Mouse (Mus musculus): Measurements from ENCODE around the gene Ikzf1. TPM values are rescaled to one million over a fixed set of nuclear protein-coding genes. Genes with fewer than 3 reads are reported as not detected.
A peak's percentile ranks its signal among the peaks of the same experiment; 100 is the strongest.

Gene Ikzf1
- polyA plus RNA-seq, 1 experiment, result 645 TPM

- no peaks in the 10 kb centered on the region for H3K27me3 ChIP-seq (ENCODE audit: control insufficient read depth, insufficient read depth, low read length)
- peak overlapping the region; percentile 98 for H3K27ac ChIP-seq (ENCODE audit: control insufficient read depth, insufficient read depth, low read length)
- H3K4me1 ChIP-seq (replicated peaks; ENCODE audit: control insufficient read depth, insufficient read depth, low read length), result peaks cover 49% of the 10 kb centered on the region
- WGBS, result 70% methylated on average over 4 of the region's 4 CpGs
- no peak overlapping the region for H3K4me3 ChIP-seq (ENCODE audit: control insufficient read depth, insufficient read depth, low read length)
- peak; percentile 7 for DNase-seq
- H3K36me3 ChIP-seq (ENCODE audit: control insufficient read depth, insufficient read depth, low read length), result peaks cover 48% of the 10 kb centered on the region
- TF ChIP-seq POLR2A (IDR thresholded peaks at IDR 0.05; ENCODE audit: control insufficient read depth, extremely low read depth, insufficient read depth, low read length, poor library complexity), result no peak
- TF ChIP-seq CTCF (IDR thresholded peaks at IDR 0.05; ENCODE audit: borderline replicate concordance, control insufficient read depth, extremely low read depth, insufficient read depth, low read length, poor library complexity), result no peak
These were observed 42.0 kb downstream of the Ikzf1 start for GRCm38 (mm10) chr11:11726807-11727276.

DNA sequence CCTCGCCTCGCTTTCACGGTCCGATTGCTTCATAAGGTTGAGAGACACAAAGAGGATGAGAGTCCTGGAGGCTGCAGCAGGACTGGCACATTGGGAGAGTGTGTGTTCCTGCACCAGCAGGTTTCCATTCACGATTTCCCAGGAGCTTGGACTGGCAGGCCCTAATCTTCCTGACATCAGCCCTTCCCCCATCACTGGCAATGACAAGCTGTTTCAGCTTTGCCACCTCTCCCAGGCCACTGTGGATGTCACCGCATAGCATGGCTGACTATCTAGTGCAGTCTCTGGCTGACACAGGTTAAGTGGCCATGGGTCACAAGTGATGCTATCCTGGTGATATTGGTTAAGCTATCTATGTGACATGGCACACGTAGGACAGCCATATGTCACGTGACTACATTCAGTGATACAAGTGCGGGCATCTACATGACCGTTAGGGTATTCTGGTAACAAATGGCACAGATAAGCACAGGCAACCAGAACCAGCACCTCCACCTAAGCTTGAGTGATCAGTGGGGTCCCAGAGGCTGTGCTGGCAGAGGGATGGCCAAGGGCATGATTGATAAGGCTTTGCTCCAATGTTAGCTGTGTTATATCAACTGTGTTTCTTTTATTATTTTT, 43.2 kb downstream of the Ikzf1 start:
- Histone ChIP-seq H3K27me3 (ENCODE audit: control insufficient read depth, insufficient read depth, low read length) (no peaks in the 10 kb centered on the region), H3K36me3 (ENCODE audit: control insufficient read depth, insufficient read depth, low read length) (peaks cover 49% of the 10 kb centered on the region), H3K4me1 (replicated peaks; ENCODE audit: control insufficient read depth, insufficient read depth, low read length) (peaks cover 51% of the 10 kb centered on the region), H3K27ac (ENCODE audit: control insufficient read depth, insufficient read depth, low read length) (no peak overlapping the region; the same call in 1 of the 2 replicates), H3K4me3 (ENCODE audit: control insufficient read depth, insufficient read depth, low read length) (no peak overlapping the region)
- no peak for DNase-seq
- TF ChIP-seq POLR2A (IDR thresholded peaks at IDR 0.05; ENCODE audit: control insufficient read depth, extremely low read depth, insufficient read depth, low read length, poor library complexity) (no peak), CTCF (IDR thresholded peaks at IDR 0.05; ENCODE audit: borderline replicate concordance, control insufficient read depth, extremely low read depth, insufficient read depth, low read length, poor library complexity) (no peak)
- WGBS, result 94% methylated on average over 10 of the region's 10 CpGs

GRCm38 (mm10) chr11:11729216-11729615, 44.4 kb downstream of the Ikzf1 start:
- TF ChIP-seq POLR2A (IDR thresholded peaks at IDR 0.05; ENCODE audit: control insufficient read depth, extremely low read depth, insufficient read depth, low read length, poor library complexity) (no peak), CTCF (IDR thresholded peaks at IDR 0.05; ENCODE audit: borderline replicate concordance, control insufficient read depth, extremely low read depth, insufficient read depth, low read length, poor library complexity) (no peak)
- WGBS, result 96% methylated on average over 6 of the region's 6 CpGs
- DNase-seq, result no peak
- H3K27ac ChIP-seq (ENCODE audit: control insufficient read depth, insufficient read depth, low read length), result no peak overlapping the region; the same call in 1 of the 2 replicates
- H3K4me1 ChIP-seq (replicated peaks; ENCODE audit: control insufficient read depth, insufficient read depth, low read length), result peaks cover 56% of the 10 kb centered on the region
- H3K4me3 ChIP-seq (ENCODE audit: control insufficient read depth, insufficient read depth, low read length), result no peak overlapping the region
- peaks cover 54% of the 10 kb centered on the region for H3K36me3 ChIP-seq (ENCODE audit: control insufficient read depth, insufficient read depth, low read length)
- no peaks in the 10 kb centered on the region for H3K27me3 ChIP-seq (ENCODE audit: control insufficient read depth, insufficient read depth, low read length)

DNA sequence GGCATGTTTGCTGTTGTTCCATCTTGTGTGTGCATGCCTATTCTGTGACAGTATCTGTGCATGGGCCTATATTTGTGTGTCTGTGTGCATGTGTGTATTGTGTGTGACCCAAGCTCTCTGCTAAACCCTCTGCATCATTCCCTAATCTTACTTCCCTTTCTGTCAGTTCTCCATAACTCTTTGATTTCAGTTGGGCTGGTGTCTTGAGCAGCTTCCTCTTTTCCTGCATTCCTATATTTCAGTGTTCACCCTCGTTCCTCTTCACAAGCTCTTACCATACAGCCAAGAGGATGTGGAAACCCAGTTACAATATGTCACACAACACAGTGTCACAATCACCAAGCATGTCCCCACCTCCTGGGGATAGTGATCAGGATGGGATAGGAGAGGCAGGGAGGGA, 45.3 kb downstream of the Ikzf1 start:
- 62% methylated on average over 1 of the region's 1 CpGs for WGBS
- H3K27ac ChIP-seq (ENCODE audit: control insufficient read depth, insufficient read depth, low read length), result no peak overlapping the region
- H3K36me3 ChIP-seq (ENCODE audit: control insufficient read depth, insufficient read depth, low read length), result peaks cover 59% of the 10 kb centered on the region
- peaks cover 55% of the 10 kb centered on the region for H3K4me1 ChIP-seq (replicated peaks; ENCODE audit: control insufficient read depth, insufficient read depth, low read length)
- H3K27me3 ChIP-seq (ENCODE audit: control insufficient read depth, insufficient read depth, low read length), result no peaks in the 10 kb centered on the region
- DNase-seq, result no peak
- TF ChIP-seq CTCF (IDR thresholded peaks at IDR 0.05; ENCODE audit: borderline replicate concordance, control insufficient read depth, extremely low read depth, insufficient read depth, low read length, poor library complexity), result no peak
- TF ChIP-seq POLR2A (IDR thresholded peaks at IDR 0.05; ENCODE audit: control insufficient read depth, extremely low read depth, insufficient read depth, low read length, poor library complexity), result no peak
- H3K4me3 ChIP-seq (ENCODE audit: control insufficient read depth, insufficient read depth, low read length), result no peak overlapping the region

DNA sequence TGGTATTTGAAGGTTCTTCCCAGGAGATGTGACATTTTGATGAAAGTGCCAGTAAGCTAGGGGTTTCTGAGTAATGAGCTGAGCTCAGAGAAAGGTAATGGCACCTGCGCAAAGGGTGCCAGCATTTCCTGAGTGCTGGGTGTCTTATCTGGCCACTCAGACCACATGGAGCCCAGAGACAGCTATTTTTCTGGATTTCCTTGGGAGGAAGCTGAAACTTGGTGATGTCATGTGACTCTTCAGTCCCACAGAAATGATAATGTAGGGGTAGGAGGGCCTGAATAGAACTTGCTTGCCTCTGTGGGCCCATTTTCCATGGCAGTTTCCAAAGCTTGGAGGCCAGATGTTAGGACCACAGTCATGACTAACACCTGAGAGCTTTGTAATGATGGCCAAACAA, 46.9 kb downstream of the Ikzf1 start:
- WGBS, result 85% methylated on average over 1 of the region's 1 CpGs

DNA sequence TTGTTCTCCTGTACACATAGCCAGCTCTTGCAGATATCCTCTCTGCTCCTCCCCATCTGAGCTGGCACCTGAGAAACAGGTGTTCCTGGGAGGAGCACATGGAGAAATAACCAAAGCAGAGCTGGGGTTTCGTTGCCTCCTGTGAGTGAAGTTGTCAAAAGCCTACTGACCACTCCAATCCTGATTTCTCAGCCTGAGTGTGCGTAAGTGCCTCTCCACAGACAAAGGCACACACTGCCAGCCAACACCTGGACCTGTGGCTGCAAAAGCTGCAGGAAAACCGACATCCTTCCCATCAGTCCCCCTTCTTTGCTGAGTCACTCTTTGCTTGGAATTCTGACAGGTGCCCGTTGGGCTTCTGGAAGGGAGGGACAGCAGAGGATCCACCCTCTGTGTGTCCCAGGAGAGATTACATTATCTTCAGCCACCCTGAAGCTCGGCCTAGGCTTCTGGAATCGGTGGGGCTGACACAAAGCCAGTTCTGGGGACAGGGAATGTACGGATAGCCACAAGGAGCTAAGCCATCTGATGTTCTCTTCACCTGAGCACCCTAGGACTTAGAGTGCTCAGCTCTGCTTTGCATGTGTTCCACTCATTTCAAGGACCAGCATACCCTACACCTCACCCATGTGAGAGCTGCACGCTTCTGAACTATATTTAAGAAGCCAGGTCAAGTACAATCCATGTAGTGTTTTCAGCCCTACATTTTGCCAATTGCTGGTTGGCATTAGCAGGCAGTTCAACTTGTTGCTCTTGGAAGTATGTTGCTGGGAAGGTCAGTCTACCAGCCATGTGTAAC, 48.4 kb downstream of the Ikzf1 start:
- H3K4me1 ChIP-seq (replicated peaks; ENCODE audit: control insufficient read depth, insufficient read depth, low read length), result peaks cover 52% of the 10 kb centered on the region
- WGBS, result 90% methylated on average over 8 of the region's 8 CpGs
- no peak for DNase-seq
- H3K27me3 ChIP-seq (ENCODE audit: control insufficient read depth, insufficient read depth, low read length), result no peaks in the 10 kb centered on the region
- no peak overlapping the region for H3K4me3 ChIP-seq (ENCODE audit: control insufficient read depth, insufficient read depth, low read length)
- no peak overlapping the region for H3K27ac ChIP-seq (ENCODE audit: control insufficient read depth, insufficient read depth, low read length)
- H3K36me3 ChIP-seq (ENCODE audit: control insufficient read depth, insufficient read depth, low read length), result peaks cover 68% of the 10 kb centered on the region
- TF ChIP-seq CTCF (IDR thresholded peaks at IDR 0.05; ENCODE audit: borderline replicate concordance, control insufficient read depth, extremely low read depth, insufficient read depth, low read length, poor library complexity) (no peak), POLR2A (IDR thresholded peaks at IDR 0.05; ENCODE audit: control insufficient read depth, extremely low read depth, insufficient read depth, low read length, poor library complexity) (no peak)

More for the DNA sequence above, 46.9 kb downstream of the Ikzf1 start:
- Histone ChIP-seq H3K4me1 (replicated peaks; ENCODE audit: control insufficient read depth, insufficient read depth, low read length) (peaks cover 56% of the 10 kb centered on the region), H3K4me3 (ENCODE audit: control insufficient read depth, insufficient read depth, low read length) (no peak overlapping the region), H3K36me3 (ENCODE audit: control insufficient read depth, insufficient read depth, low read length) (peaks cover 70% of the 10 kb centered on the region), H3K27me3 (ENCODE audit: control insufficient read depth, insufficient read depth, low read length) (no peaks in the 10 kb centered on the region), H3K27ac (ENCODE audit: control insufficient read depth, insufficient read depth, low read length) (no peak overlapping the region)
- TF ChIP-seq CTCF (IDR thresholded peaks at IDR 0.05; ENCODE audit: borderline replicate concordance, control insufficient read depth, extremely low read depth, insufficient read depth, low read length, poor library complexity), result no peak
- no peak for TF ChIP-seq POLR2A (IDR thresholded peaks at IDR 0.05; ENCODE audit: control insufficient read depth, extremely low read depth, insufficient read depth, low read length, poor library complexity)
- DNase-seq, result no peak
